Mouse (Mus musculus): Measurements from ENCODE around the gene Cdk14. TPM values are rescaled to one million over a fixed set of nuclear protein-coding genes. Genes with fewer than 3 reads are reported as not detected.

Cdk14 gene
- total RNA-seq, 2 experiments from 2014 or later = 21.2 to 26.0 TPM

DNA sequence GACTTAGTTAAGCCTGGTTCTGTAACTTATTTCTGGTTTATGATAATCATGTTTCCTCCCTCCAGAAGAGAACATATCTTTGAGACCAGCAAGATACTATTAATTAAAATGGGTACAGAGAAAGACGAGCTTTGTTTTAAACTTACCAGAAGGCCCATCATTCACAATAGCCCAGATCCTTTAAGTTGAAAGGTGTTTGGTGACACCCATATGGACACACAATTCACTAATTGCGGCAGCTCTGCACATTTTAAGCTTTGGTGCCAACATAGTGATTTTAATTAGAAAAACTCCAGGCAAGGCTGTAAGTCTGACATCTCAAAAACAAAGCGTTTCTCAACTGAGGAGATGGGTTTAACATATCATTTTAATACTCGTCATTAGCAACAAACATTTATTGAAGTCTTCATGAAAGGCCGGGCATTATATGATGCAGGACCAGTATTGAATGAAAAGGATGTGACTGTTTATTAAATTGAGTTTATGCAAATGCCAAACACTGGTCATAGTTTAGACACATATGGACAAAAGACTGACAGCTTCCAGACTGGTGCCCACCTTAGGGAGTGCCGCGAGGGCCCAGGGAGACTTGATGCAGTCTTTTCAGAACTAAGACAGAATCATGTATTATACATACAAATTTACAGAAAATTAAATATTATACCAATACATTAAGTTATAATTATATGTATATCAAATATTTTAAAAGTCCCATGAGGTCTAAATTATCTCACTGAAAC lies 605.5 kb downstream of the Cdk14 start:
- no peak for DNase-seq (ENCODE audit: low spot score in 2 of 2)

DNA sequence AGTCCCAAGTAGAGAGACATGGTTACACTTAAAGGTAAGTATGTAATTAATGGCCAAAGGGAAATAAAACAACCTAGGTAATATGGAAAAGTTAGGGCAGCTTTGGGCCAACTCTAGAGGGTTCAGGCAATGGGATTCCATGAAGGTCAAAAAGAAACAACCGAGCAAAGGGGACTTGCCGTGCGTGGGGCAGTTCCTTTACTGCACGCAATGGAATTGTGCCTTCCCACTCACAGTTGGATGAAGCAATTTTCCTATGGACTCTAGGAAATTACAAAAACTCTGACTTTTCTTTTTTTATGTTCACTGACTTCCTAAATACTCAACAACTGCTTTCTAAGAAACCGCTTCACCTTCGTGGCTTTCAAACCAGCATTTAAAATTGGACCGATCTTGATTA lies 606.8 kb downstream of the Cdk14 start:
- DNase-seq (ENCODE audit: low spot score in 2 of 2) = no peak

DNA sequence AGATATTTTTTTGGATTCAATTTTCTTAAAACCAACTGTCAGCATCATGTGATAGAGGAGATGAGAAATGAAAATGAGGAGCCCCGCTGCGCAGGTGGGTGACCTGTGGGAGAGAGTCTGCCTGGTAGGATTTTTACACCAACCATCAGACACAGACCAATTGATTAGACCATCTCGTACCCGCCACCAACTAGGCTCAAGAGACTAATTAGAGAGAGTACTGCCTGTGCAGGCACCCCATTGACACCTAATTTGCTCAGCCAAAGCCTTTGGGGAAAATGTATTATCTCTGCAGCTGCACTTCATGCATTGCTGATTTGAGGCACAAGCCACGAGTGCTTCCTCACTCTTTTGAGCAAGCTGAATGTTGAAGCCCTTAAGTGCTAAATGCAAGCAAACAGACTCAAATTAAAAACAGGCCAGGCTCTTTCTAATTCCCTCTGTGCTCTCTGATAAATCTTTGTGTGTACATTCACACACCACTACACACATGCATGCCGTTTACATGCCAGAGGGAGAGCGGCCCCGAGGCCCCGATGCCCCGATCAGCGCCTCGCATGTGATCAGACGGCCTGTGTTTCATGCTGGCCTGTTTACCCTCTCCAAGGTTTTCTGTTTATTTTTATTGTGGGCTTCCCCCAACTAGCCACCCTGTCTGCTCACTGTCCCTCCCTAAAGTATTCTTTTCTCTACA lies 607.9 kb downstream of the Cdk14 start:
- DNase-seq (ENCODE audit: low spot score in 2 of 2) = no peak

DNA sequence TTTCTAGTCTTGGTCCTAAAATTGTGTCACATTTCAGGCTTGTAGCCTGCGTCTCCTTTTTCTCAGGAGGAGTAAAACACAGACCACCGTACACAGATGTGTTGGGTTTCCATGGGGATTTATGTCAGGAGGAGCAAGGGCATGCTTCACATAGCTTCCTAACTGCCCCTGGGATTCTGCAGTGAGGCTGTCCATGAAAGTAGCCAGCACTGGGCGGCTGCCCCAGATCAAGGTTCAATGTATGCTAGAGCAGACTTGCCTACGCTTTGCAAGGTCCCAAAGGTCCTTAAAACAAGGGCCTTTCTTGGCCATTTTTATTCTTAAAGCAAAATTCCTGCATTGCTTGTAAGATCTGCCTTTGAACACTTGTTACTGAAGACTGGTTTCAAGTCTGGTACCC lies 614.9 kb downstream of the Cdk14 start:
- DNase-seq (ENCODE audit: low spot score in 2 of 2) = no peak

DNA sequence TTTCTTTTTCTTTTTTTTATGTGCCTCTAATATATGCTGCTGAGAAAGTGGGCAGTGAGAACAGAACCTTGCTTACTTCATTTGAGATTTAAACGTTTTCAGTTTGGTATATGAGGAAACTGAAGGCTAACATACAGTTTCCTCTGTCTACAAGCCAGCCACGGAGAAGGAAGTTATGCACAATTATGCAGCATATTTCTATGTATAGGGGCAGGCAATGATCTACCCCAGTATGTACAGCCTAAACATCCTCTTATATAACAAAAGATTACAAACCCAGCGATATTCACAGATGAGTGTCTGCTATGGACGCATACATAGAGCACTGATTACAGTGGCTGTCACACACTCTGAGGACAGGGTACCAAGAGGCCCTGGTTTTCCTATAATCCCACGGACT lies 616.4 kb downstream of the Cdk14 start:
- no peak for DNase-seq (ENCODE audit: low spot score in 2 of 2)

DNA sequence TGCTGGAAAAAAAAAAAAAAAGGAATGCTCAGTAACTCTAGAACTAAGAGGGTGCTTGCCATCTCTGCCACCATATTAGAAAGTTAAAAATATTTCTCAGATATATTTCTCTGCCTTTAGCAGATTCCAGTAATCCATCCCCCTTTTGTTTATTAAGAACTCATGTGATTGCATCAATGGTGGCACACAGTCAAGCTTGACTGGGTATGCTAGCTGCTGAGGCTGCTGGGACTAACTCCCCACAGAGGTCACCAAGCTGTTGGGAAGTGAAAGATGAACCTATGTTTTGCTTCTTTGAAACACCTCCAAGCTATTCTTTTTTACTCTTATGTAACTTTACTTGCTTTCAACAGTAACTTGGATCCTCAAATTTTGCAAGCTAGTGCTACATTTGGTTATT lies 618.1 kb downstream of the Cdk14 start:
- no peak for DNase-seq (ENCODE audit: low spot score in 2 of 2)

DNA sequence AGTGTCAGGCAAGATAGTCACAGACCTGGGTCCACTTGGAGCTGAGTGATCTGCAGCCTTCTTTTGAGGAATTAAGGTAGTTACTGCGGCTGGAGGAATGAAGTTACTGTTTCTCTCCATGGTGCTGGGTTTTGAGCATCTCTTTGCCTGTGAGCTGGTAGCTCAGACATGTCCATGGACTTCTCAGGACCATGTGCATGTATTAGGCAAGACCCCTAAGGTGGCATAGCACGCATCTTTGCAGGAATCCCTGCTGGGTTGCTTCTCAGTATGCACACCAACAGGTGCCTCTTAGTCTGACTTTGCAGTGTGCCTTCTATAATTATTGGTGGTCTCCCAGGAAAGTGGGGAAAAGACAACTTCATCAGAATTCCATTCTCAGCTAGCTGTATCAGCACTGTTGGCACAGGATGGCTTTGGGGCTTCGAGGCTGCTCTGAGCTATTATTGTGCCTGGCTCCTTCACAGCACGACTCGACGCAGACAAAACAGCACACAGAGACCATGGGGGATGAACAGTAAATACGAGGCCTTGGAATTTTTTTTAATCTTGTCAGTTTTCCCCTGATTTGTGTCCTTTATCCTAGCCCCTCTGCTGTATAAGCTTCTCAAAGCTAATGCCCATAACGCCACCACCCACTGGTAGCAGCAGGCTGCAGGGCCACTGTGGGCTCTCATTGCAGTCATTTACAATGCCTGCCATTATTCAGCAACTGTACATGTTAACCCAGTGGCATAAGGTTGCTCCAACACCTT lies 618.8 kb downstream of the Cdk14 start:
- DNase-seq (ENCODE audit: low spot score in 2 of 2) = no peak

DNA sequence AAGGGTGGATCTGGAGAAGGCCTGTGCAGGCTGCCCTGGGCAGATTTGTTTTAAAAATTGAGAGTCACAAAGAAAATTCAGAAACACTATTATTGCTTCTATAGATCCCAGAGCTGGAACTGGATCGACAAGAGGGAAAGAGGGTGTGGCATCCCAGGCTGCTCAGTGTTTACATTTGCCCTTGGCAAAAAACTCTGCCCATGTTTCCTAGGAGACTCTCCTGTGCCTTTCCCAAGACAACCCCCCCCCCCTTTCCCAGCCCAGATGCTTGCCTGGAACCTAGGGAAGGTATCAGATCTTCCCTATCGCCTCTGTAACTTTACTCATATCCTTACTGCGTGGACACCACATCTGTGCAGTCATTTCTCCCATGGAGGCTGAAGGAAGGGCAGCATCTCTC lies 628.9 kb downstream of the Cdk14 start:
- DNase-seq (ENCODE audit: low spot score in 2 of 2) = no peak

DNA sequence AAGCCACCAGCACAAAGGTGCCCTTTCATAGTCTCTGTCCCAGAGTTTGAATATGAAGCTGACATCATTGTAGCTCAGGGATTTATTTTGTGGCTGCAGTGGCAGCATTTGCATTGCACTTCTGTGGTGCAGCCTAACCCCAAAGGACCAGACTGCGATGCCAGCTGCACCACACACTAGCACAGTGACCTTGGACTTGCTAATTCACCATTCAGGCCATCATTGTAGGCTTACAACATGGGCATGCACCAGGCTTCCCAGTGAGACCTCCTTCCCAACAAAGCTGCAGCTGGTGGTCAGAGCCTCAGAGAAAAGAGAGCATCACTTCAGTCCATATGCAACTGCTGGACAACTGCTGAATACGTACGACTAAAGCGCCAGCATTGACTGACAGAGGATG lies 629.8 kb downstream of the Cdk14 start:
- DNase-seq (ENCODE audit: low spot score in 2 of 2) = no peak

DNA sequence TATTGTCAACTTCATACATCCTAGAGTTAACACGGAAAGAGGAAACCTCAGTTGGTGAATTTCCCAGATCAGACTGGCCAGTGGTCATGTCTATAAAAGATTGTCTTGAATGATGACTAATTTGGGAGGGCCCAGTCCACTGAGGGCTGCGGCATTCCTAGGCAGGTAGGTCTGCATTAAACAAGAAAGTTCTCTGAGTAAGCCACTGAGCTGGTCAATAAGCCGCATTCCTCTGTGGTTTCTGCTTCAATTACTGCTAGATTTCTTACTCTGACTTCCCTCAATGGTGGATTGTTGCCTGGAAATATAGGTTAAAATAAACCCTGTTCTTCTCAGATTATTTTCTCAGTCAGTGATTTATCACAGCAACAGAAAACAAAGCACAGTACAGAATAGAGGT lies 631.6 kb downstream of the Cdk14 start:
- no peak for DNase-seq (ENCODE audit: low spot score in 2 of 2)

DNA sequence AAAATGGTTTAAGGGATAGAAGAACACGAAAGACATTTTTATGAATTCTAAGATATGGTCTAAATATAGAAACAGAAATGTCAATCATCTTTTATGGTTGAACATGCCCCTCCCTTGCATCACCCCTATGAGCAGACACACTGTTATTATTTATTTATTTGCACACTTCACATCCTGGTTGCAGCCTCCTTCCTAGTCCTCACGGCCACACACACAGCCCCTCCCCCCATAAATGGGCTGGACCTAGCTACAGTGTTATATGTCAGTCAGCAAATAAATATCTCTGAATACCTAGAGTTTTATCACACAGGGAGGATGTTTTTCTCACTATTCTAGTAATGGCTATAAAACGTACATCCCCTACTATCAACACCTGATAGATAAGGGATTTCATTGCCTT lies 633.3 kb downstream of the Cdk14 start:
- no peak for DNase-seq (ENCODE audit: low spot score in 2 of 2)

DNA sequence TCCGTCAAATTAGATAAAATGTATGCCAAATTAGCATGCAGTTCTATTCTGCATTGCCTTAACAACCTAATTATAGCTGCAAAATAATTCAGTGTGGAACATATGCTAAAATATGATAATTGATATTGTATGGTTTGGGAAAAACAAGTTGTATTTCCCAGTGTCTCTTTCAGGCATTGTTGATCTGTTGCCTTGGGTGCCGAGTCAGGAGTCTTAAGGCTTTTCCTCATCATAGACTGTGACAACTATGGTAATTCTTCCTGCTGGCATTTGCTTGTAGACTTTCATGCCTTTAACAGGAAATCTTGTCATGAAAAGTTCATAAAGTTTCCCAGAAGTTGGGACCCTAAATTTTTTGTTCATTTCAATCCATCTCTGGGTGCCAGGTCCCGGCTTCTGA lies 641.8 kb downstream of the Cdk14 start:
- no peak for DNase-seq (ENCODE audit: low spot score in 2 of 2)

DNA sequence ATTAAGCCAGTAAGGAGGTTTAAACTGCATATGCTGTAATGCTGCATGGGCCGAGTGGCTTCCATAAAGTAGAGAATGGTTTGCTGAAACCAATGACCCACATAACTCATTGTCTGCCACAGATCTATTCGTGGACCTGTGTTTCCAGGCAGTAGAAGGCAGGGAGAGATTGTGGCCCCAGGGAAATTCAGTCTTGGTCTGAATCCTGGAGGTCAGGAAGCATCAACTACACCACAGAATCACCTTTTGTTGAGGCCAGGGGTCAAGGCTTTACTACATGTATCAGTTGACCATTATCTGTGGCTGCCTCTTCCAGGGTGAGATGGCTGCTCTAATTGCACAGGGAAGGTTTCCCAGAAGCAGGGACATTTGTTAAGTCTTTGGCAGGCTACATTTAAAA lies 643.6 kb downstream of the Cdk14 start:
- no peak for DNase-seq (ENCODE audit: low spot score in 2 of 2)

DNA sequence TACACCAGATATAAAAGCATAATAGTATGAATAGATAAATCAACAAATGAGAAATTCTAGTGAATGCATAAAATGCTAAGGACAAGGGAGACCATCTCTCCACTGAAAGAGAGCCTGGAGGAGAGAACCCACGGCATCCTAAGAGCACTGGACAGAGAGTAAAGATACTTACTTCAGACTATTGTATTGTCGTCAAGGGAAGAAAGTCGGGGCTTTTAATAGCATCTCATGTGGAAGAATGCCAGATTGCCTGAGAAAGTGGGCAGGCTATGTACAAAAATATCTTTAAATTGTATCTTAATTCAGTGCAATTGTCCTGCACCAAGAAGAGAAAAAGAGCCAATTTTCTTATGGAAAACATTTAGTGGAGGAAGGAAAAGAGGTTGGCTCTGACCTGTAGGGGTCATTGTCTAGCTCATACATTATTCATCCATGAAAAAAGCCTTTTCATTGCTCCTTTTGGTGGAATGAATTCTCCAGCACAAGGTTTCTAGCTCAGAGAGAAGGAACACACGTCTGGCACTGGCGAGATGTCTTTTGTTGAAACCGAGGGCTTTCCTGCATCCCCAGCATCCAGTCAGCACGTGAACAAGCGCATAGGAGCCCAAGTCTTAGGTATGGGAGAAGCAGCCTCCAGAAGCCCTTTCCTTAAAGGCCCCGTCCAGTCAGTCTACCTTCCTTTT lies 646.9 kb downstream of the Cdk14 start:
- no peak for DNase-seq (ENCODE audit: low spot score in 2 of 2)

DNA sequence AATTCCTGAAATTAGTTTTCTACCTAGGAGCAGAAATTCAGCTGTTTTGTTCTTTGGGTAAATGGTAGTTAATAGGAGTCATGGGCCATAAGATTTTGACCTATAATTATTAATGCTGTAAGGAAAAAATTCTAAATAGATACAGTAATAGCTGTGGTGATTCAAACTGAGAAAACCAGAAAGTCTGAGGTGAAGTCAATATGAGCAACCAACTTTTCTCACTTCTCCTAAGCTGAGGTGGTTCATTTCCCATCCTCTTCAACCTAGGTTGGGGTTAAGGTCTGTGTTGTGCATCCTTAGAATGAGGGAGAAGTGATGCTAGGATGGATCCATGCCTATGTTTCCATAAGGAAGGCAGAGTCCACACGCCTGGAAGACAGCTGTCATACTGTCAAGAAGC lies 649.5 kb downstream of the Cdk14 start:
- no peak for DNase-seq (ENCODE audit: low spot score in 2 of 2)

DNA sequence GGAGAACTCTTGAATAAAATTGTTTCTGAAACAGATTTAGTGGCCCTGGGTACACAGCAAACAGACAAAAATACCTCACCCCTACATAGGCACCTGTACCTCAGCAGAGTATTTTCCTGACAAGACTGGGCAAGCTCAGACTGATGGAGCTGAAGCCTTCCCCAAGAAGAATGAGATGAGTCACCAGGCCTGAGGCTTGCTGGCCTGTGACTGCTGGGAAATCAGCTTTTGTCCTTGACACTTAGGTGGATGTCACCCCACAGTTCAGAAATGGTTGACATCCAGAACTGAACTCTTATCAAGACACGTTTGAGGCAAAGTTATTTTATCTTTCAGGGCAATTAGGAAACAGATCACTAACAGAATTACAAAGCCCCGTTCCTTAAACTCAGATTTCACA lies 652.2 kb downstream of the Cdk14 start:
- no peak for DNase-seq (ENCODE audit: low spot score in 2 of 2)

DNA sequence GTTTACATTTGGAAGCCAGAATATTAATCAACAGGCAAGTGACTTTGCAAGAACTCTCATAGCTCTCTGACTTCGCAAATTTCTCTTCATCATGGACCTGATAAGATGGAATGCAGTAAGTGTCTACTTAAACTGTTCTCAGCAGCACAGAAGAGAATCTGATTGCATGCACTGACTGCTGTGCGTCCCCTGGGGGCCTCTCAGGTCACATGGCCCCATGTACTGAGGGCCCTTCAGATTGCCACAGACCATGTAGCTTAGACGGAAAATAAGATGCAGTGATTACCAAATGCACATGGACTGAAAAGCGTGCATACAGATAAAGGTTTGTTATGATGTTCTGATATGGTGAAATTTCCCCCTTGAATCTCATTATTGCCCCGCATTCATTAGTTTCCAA lies 653.4 kb downstream of the Cdk14 start:
- DNase-seq (ENCODE audit: low spot score in 2 of 2) = no peak

DNA sequence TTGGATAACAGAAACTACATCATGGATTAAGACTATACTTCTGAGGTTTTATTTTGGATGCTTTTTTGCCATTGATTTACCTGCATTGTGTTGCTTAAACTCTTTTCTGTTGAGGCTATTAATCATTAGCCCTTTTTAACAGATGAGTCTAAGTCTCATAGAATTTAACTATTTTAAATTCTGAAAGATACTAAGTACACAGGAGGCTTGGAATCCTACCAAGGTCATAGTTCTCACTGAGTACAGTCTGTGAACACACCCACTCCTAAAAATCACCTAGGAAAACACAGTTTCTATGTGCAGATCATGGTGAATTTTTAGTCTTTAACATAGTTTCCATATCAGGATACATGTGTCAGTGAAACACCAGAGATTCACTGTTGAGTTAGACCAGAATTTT lies 658.2 kb downstream of the Cdk14 start:
- DNase-seq (ENCODE audit: low spot score in 2 of 2) = no peak

DNA sequence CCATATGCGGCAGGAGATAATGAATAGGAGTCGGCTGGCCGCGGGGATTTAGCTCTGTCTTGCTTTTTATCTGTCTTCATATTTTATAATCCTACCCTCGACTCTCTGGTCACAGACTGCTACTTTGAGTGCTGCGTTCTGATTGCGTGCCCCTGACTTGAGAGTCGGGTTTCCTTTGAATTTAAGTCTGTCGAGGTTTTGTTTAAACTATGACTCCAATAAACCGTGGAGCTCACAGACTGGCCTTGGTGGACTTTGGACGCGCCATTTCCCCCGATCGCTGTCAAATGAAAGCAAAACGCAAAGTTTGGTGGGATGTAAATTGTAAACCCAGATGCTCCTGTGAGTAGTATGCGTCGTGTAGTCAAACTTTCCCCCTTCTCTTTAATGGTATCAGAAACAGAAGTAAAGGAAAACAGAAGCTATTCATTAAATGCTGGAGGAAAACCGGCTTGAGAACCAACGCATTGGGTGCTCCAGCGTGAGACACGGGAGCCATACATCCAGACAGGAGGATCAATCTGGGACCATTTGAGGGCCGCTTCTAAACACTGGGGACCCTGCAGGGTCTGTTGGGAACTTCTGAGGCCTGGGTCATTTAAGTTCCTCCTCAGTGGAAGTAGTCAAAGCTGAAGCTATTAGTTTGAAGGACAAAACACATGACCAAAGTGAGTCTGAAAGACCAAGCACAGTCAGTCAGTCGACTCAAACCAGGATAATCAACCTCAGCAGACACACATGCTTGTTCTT lies 661.6 kb downstream of the Cdk14 start:
- DNase-seq (ENCODE audit: low spot score in 2 of 2) = peak in 1 of 2 experiments; percentile 7

DNA sequence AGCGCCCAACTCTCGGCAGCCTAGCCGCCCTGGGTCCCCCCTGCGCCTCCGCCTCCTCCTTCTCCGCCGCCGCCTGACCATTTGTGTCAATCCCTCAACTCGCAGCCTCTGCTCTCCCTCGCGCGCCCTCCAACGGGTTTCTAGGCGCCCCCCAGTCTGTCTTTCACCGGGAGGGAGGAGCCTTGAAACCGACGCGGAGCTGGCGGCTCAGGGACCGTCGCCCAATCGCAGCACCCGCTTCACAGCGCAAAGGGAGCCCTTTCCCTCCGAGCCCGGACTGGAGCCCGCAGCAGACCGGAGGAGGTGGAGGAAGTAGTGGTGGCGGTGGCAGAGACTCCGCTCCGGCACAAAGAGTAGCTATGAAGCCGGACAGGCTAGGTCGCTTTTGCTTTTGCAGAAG lies 662.2 kb downstream of the Cdk14 start, which contains the start of gene Fzd1:
Gene Fzd1 (minus strand): TSS at position 134 of the 400 bp plus-strand sequence.
- DNase-seq (ENCODE audit: low spot score in 2 of 2) = peak; percentile 77 to 86

Data from adrenal gland, postnatal 4 days (tissue).